Mouse (Mus musculus) ES-E14 (cell line): ENCODE measurements around the gene Tmem265. TPM values are rescaled to one million over a fixed set of nuclear protein-coding genes. Genes with fewer than 3 reads are reported as not detected.

Experiments
- DNase-seq: peaks from one replicate; pipeline ENCODE4 v3.0.0-alpha.2; 2013; ENCODE audit warnings: low read depth, low spot score
- H3K27ac ChIP-seq: 2 replicates; pipeline ENCODE4 v1.5.1; 2012; ENCODE audit warnings: low read depth, mild to moderate bottlenecking, low read length, moderate library complexity, mixed read lengths; ENCODE audit not compliant: poor library complexity, insufficient read depth, severe bottlenecking
- H3K36me3 ChIP-seq: 2 replicates; pipeline ENCODE4 v1.6.1; 2012; ENCODE audit warnings: mild to moderate bottlenecking, low read length, moderate library complexity, mixed read lengths; ENCODE audit not compliant: control insufficient read depth, poor library complexity, insufficient read depth, severe bottlenecking
- H3K4me1 ChIP-seq, 2 experiments: fragments of 150-350 bp in 1 of 2; sonication (generic) in 1 of 2; 2 replicates each; pipeline ENCODE4 v1.6.1; 2012; ENCODE audit warnings: low read length in 2 of 2, mild to moderate bottlenecking in 1 of 2, mixed read lengths in 1 of 2; ENCODE audit not compliant: control insufficient read depth in 2 of 2, insufficient read depth in 2 of 2, poor library complexity in 1 of 2
- H3K4me3 ChIP-seq, 2 experiments: fragments of 150-350 bp in 1 of 2; sonication (generic) in 1 of 2; 2 replicates each; pipeline ENCODE4 v1.5.1; 2012; ENCODE audit warnings: low read length in 2 of 2, low read depth in 1 of 2, mild to moderate bottlenecking in 1 of 2, mixed read lengths in 1 of 2; ENCODE audit not compliant: insufficient read depth in 1 of 2, poor library complexity in 1 of 2, severe bottlenecking in 1 of 2
- H3K9ac ChIP-seq: 2 replicates; pipeline ENCODE4 v1.6.1; 2012; ENCODE audit warnings: low read depth, mild to moderate bottlenecking, low read length, mixed read lengths; ENCODE audit not compliant: poor library complexity, insufficient read depth, severe bottlenecking
- H3K9me3 ChIP-seq: fragments of 150-350 bp; sonication (generic); 2 replicates; pipeline ENCODE4 v1.6.1; 2012; ENCODE audit warnings: low read depth, mild to moderate bottlenecking, low read length; ENCODE audit not compliant: control insufficient read depth, insufficient read depth
- CHD2 ChIP-seq: IDR thresholded peaks from 2 replicates; pipeline ENCODE4 v1.6.1; 2014; ENCODE audit warnings: mild to moderate bottlenecking, low read depth, low read length, inconsistent platforms
- HCFC1 ChIP-seq: IDR thresholded peaks from 2 replicates; pipeline ENCODE4 v1.6.1; 2012; ENCODE audit warnings: low read length, inconsistent platforms, borderline replicate concordance; ENCODE audit not compliant: insufficient read depth
- MAFK ChIP-seq: IDR thresholded peaks from 2 replicates; pipeline ENCODE4 v1.6.1; 2014; ENCODE audit warnings: mild to moderate bottlenecking, low read depth, low read length, inconsistent platforms; ENCODE audit not compliant: insufficient read depth
- ZC3H11A ChIP-seq: IDR thresholded peaks from 2 replicates; pipeline ENCODE4 v1.6.1; 2012; ENCODE audit warnings: low read depth, mild to moderate bottlenecking, inconsistent platforms, low read length, borderline replicate concordance
- ZNF384 ChIP-seq: IDR thresholded peaks from 2 replicates; pipeline ENCODE4 v1.6.1; 2012; ENCODE audit warnings: low read depth, low read length, inconsistent platforms
- in situ Hi-C, 2 experiments: fragments of 600-800 bp; cut with MboI; formaldehyde crosslinking; loops; one replicate each; pipeline ENCODE4 v1.15.1; 2025; ENCODE audit warnings: low sequenced_read_pairs in 2 of 2, inconsistent platforms in 1 of 2; ENCODE audit not compliant: unreplicated experiment in 2 of 2
- total RNA-seq: library from RNA; depleted of rRNA; stranded (reverse); fragments of 300-350 nt; gene quantifications from 2 replicates; pipeline ENCODE4 v1.2.3, GENCODE M21; 2012

The Tmem265 gene
- total RNA-seq, 1 experiment: not detected

DNA sequence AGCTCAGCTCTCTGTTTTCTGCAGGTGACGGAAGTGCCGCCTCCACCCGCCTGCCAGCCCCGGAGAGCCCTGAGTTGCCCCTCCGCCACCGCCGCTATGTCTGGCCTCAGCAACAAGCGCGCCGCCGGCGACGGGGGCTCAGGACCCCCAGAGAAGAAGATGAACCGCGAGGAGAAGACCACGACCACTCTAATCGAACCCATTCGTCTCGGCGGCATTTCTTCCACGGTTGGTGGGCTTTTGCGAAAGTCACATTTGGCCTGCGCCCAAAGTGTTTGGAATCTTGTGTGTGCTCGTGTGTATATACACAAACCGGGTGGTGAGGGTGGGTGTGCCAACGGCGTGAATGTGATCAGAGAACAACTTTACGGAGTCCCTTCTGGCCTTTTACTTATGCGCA is 27.7 kb downstream of the Tmem265 start:
- Histone ChIP-seq H3K4me1 (peaks cover 0 to 3% of the 10 kb centered on the region in 2 experiments; a peak in 1 of 4 replicates), H3K4me3 (peak overlapping the region; percentile 77 to 93), H3K27ac (peak overlapping the region; percentile 14; the same call in 1 of the 2 replicates), H3K9me3 (no peaks in the 10 kb centered on the region), H3K9ac (peak overlapping the region; percentile 91), H3K36me3 (peaks cover 37% of the 10 kb centered on the region)
- in situ Hi-C loops: no loop called here
- DNase-seq: no peak
- TF ChIP-seq CHD2: no peak
- TF ChIP-seq HCFC1: no peak; the same call in 1 of the 2 replicates
- no peak for TF ChIP-seq ZNF384
- TF ChIP-seq MAFK: no peak
- no peak for TF ChIP-seq ZC3H11A

DNA sequence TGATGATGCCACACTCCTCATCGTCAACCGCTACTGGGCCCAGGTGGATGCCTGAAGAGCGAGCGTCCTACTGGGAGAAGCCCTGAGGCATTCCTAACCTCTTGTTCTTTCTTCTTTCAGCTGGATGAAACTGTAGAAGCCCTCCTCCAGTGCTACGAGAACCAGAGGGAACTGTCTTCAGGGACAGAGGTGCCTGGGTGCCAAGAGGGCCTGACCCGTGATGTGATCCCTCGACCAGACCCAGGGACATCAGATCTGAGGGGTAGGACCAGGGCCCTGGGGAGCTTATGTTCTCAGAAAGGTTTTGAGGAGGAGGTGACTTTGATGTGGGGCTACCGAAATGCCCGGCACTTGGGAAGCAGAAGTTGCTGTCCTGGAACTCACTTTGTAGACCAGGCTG is 28.4 kb downstream of the Tmem265 start:
- H3K36me3 ChIP-seq: peaks cover 43% of the 10 kb centered on the region
- TF ChIP-seq MAFK: no peak
- TF ChIP-seq HCFC1: no peak
- TF ChIP-seq ZNF384: no peak
- no peak for TF ChIP-seq CHD2
- TF ChIP-seq ZC3H11A: no peak

DNA sequence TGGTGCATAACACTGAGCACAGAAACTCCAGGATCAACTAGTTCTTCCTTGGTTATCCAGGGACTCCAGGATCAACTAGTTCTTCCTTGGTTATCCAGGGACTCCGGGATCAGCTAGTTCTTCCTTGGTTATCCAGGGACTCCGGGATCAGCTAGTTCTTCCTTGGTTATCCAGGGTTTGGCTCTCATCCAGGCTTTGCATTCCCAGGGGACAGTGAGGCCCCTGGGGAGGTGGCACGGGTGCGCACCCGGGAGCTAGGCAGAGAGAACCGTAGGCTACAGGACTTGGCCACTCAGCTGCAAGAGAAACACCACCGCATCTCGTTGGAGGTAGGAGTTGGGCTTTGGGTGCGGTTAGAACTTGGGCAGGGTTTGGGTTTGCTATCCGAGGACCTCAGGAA is 29.9 kb downstream of the Tmem265 start:
- H3K9me3 ChIP-seq: no peaks in the 10 kb centered on the region
- peaks cover 53% of the 10 kb centered on the region for H3K36me3 ChIP-seq
- H3K9ac ChIP-seq: no peak overlapping the region
- H3K27ac ChIP-seq: no peak overlapping the region
- H3K4me3 ChIP-seq: no peak overlapping the region
- TF ChIP-seq ZC3H11A: no peak
- TF ChIP-seq HCFC1: no peak
- no peak for TF ChIP-seq ZNF384
- no peak for TF ChIP-seq MAFK
- TF ChIP-seq CHD2: no peak
- in situ Hi-C loops: no loop called here
- peaks cover 0 to 2% of the 10 kb centered on the region in 2 experiments; a peak in 1 of 4 replicates for H3K4me1 ChIP-seq
- no peak for DNase-seq

More for the DNA sequence above, 28.4 kb downstream of the Tmem265 start:
- peaks cover 0 to 3% of the 10 kb centered on the region in 2 experiments; a peak in 1 of 4 replicates for H3K4me1 ChIP-seq
- in situ Hi-C loops: no loop called here
- H3K4me3 ChIP-seq: peak overlapping the region; percentile 77 to 93
- DNase-seq: no peak
- H3K9ac ChIP-seq: peak overlapping the region; percentile 91
- H3K27ac ChIP-seq: no peak overlapping the region
- no peaks in the 10 kb centered on the region for H3K9me3 ChIP-seq

DNA sequence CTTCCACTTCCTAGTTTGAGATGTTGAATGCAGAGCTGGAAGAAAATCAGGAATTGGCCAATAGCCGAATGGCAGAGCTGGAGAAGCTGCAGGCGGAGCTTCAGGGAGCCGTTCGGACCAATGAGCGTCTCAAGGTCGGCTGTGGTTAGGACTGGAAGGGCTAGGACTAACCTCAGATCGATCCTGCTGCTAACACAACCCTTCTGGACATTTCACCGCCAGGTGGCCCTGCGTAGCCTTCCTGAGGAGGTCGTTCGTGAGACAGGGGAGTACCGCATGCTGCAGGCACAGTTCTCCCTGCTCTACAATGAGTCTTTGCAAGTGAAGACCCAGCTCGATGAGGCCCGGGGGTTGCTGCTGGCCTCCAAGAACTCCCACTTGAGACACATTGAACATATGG is 31.4 kb downstream of the Tmem265 start:
- no peak overlapping the region for H3K27ac ChIP-seq
- peaks cover 0 to 2% of the 10 kb centered on the region in 2 experiments; a peak in 1 of 4 replicates for H3K4me1 ChIP-seq
- H3K9ac ChIP-seq: no peak overlapping the region
- H3K4me3 ChIP-seq: no peak overlapping the region
- no peaks in the 10 kb centered on the region for H3K9me3 ChIP-seq
- no peak for DNase-seq
- H3K36me3 ChIP-seq: peaks cover 68% of the 10 kb centered on the region
- in situ Hi-C loops: no loop called here
- TF ChIP-seq ZNF384 (no peak), ZC3H11A (no peak), HCFC1 (no peak), MAFK (no peak), CHD2 (no peak)

DNA sequence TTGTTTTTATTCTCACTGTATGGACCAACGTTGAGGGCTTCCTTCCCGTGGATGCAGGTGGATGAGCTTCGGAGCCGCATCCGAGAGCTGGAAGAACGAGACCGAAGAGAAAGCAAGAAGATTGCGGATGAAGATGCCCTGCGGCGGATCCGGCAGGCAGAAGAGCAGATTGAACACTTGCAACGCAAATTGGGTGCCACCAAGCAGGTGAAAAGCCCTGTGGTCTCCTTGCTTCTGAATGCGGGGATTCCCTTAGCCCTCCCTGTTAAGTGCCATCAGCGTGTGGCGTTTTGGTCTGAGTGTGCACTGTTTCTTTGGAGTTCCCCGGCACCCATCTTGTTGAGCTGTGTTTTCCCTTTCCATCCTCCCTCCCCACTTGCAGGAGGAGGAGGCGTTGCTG is 35.6 kb downstream of the Tmem265 start:
- in situ Hi-C loops: no loop called here
- Histone ChIP-seq H3K9me3 (no peaks in the 10 kb centered on the region), H3K9ac (peak overlapping the region; percentile 4; the same call in 1 of the 2 replicates), H3K4me3 (no peak overlapping the region), H3K36me3 (peaks cover 80% of the 10 kb centered on the region), H3K27ac (no peak overlapping the region), H3K4me1 (no peaks in the 10 kb centered on the region)
- TF ChIP-seq CHD2 (no peak), ZNF384 (no peak), HCFC1 (no peak), ZC3H11A (no peak), MAFK (no peak)
- no peak for DNase-seq
